Mouse (Mus musculus) liver, embryonic 15.5 days (tissue): ENCODE results near the gene Trmu. TPM values are rescaled to one million over a fixed set of nuclear protein-coding genes. Genes with fewer than 3 reads are reported as not detected.

Source experiments
- ATAC-seq: fragments of 200-750 bp; cut with Nextera tagmentation; 2 replicates; pipeline ENCODE4 v1.8.0; 2017; ENCODE audit warnings: moderate number of reproducible peaks, mild to moderate bottlenecking, moderate library complexity; ENCODE audit not compliant: insufficient read depth
- H3K27ac ChIP-seq: fragments of 300-500 bp; sonication (generic); replicated peaks from 2 replicates; pipeline ENCODE4 v1.5.1; 2015; ENCODE audit warnings: mild to moderate bottlenecking, inconsistent platforms
- H3K27me3 ChIP-seq: fragments of 300-500 bp; sonication (generic); 2 replicates; pipeline ENCODE4 v1.6.1; 2015; ENCODE audit warnings: mild to moderate bottlenecking, inconsistent platforms
- H3K36me3 ChIP-seq: fragments of 300-500 bp; sonication (generic); replicated peaks from 2 replicates; pipeline ENCODE4 v1.6.1; 2015; ENCODE audit warnings: moderate library complexity, mild to moderate bottlenecking, inconsistent platforms
- H3K4me1 ChIP-seq: fragments of 300-500 bp; sonication (generic); replicated peaks from 2 replicates; pipeline ENCODE4 v1.6.1; 2015; ENCODE audit warnings: inconsistent platforms
- H3K4me2 ChIP-seq: fragments of 300-500 bp; sonication (generic); 2 replicates; pipeline ENCODE4 v1.6.1; 2015; ENCODE audit warnings: moderate library complexity, mild to moderate bottlenecking, inconsistent platforms
- H3K4me3 ChIP-seq: fragments of 300-500 bp; sonication (generic); replicated peaks from 2 replicates; pipeline ENCODE4 v1.5.1; 2015; ENCODE audit warnings: mild to moderate bottlenecking, inconsistent platforms
- H3K9ac ChIP-seq: fragments of 300-500 bp; sonication (generic); 2 replicates; pipeline ENCODE4 v1.6.1; 2015; ENCODE audit warnings: moderate library complexity, mild to moderate bottlenecking, inconsistent platforms
- H3K9me3 ChIP-seq: fragments of 300-500 bp; sonication (generic); replicated peaks from 2 replicates; pipeline ENCODE4 v1.6.1; 2016; ENCODE audit warnings: inconsistent platforms
- WGBS: fragments of 180-500 bp; shearing (Covaris S2); methylation state at CpG from one replicate; pipeline ENCODE4 v1.1.7; 2015; ENCODE audit warnings: mixed read lengths; ENCODE audit not compliant: insufficient replicate concordance; 5-methylcytosine and 5-hydroxymethylcytosine counted together
- polyA plus RNA-seq: library from polyadenylated mRNA; unstranded; fragments of >200 nt; fragmentation: Nextera tagmentation; extraction: Ambion mirVana; gene quantifications from 2 replicates; pipeline ENCODE4 v1.2.1, GENCODE M21; 2015

Gene Trmu
- polyA plus RNA-seq, 1 experiment from 2014 or later: 17.3 TPM

GRCm38 (mm10) chr15:85896284-85896683, 17.2 kb downstream of the Trmu start:
- H3K36me3 ChIP-seq: peaks cover 67% of the 10 kb centered on the region
- WGBS: 23% methylated on average over 8 of the region's 8 CpGs
- 0 out of 2 replicates have a peak, but pooled peaks have one; percentile 16 for ATAC-seq

GRCm38 (mm10) chr15:85897113-85897512, 18.0 kb downstream of the Trmu start:
- Histone ChIP-seq H3K36me3 (peaks cover 59% of the 10 kb centered on the region), H3K27me3 (no peaks in the 10 kb centered on the region), H3K9ac (no peak overlapping the region), H3K4me1 (no peaks in the 10 kb centered on the region), H3K27ac (no peak overlapping the region), H3K4me2 (no peak overlapping the region), H3K9me3 (no peaks in the 10 kb centered on the region), H3K4me3 (no peak overlapping the region)
- WGBS: 77% methylated on average over 10 of the region's 10 CpGs
- no peak for ATAC-seq

More at GRCm38 (mm10) chr15:85896284-85896683, 17.2 kb downstream of the Trmu start:
- Histone ChIP-seq H3K27me3 (no peaks in the 10 kb centered on the region), H3K4me3 (no peak overlapping the region), H3K9ac (no peak overlapping the region), H3K4me2 (no peak overlapping the region), H3K4me1 (no peaks in the 10 kb centered on the region), H3K27ac (no peak overlapping the region), H3K9me3 (no peaks in the 10 kb centered on the region)

- ATAC-seq: no peak
- Histone ChIP-seq H3K27ac (no peak overlapping the region), H3K4me2 (no peak overlapping the region), H3K27me3 (no peaks in the 10 kb centered on the region), H3K4me1 (no peaks in the 10 kb centered on the region), H3K4me3 (no peak overlapping the region), H3K9ac (no peak overlapping the region), H3K36me3 (peaks cover 37% of the 10 kb centered on the region), H3K9me3 (no peaks in the 10 kb centered on the region)
- WGBS: 66% methylated on average over 6 of the region's 6 CpGs
Observed at GRCm38 (mm10) chr15:85899396-85899795, 20.3 kb downstream of the Trmu start.

GRCm38 (mm10) chr15:85900318-85900717, 21.2 kb downstream of the Trmu start:
- Histone ChIP-seq H3K27ac (no peak overlapping the region), H3K36me3 (peaks cover 28% of the 10 kb centered on the region), H3K4me2 (no peak overlapping the region), H3K4me1 (no peaks in the 10 kb centered on the region), H3K4me3 (no peak overlapping the region), H3K9ac (no peak overlapping the region), H3K9me3 (no peaks in the 10 kb centered on the region), H3K27me3 (no peaks in the 10 kb centered on the region)
- WGBS: 78% methylated on average over 8 of the region's 8 CpGs
- ATAC-seq: no peak

- no peak overlapping the region for H3K27ac ChIP-seq
- no peaks in the 10 kb centered on the region for H3K9me3 ChIP-seq
- no peak for ATAC-seq
- no peaks in the 10 kb centered on the region for H3K4me1 ChIP-seq
- H3K36me3 ChIP-seq: peaks cover 23% of the 10 kb centered on the region
- no peak overlapping the region for H3K9ac ChIP-seq
- no peak overlapping the region for H3K4me2 ChIP-seq
- H3K4me3 ChIP-seq: no peak overlapping the region
- H3K27me3 ChIP-seq: no peaks in the 10 kb centered on the region
- WGBS: 65% methylated on average over 12 of the region's 12 CpGs
Observed at GRCm38 (mm10) chr15:85900801-85901200, 21.7 kb downstream of the Trmu start.

GRCm38 (mm10) chr15:85902505-85902904, 23.4 kb downstream of the Trmu start:
- WGBS: 42% methylated on average over 10 of the region's 10 CpGs
- no peak for ATAC-seq
- H3K4me1 ChIP-seq: no peaks in the 10 kb centered on the region
- no peak overlapping the region for H3K4me3 ChIP-seq
- H3K9me3 ChIP-seq: no peaks in the 10 kb centered on the region
- H3K27ac ChIP-seq: no peak overlapping the region
- H3K36me3 ChIP-seq: peaks cover 10% of the 10 kb centered on the region
- no peaks in the 10 kb centered on the region for H3K27me3 ChIP-seq
- no peak overlapping the region for H3K9ac ChIP-seq
- H3K4me2 ChIP-seq: no peak overlapping the region

- Histone ChIP-seq H3K36me3 (no peaks in the 10 kb centered on the region), H3K4me1 (no peaks in the 10 kb centered on the region), H3K27me3 (no peaks in the 10 kb centered on the region), H3K4me2 (no peak overlapping the region), H3K9me3 (no peaks in the 10 kb centered on the region), H3K4me3 (no peak overlapping the region), H3K9ac (no peak overlapping the region), H3K27ac (no peak overlapping the region)
- 52% methylated on average over 8 of the region's 8 CpGs for WGBS
- ATAC-seq: no peak
Observed at GRCm38 (mm10) chr15:85903826-85904225, 24.7 kb downstream of the Trmu start.

GRCm38 (mm10) chr15:85908660-85909491, 29.8 kb downstream of the Trmu start:
- H3K36me3 ChIP-seq: no peaks in the 10 kb centered on the region
- ATAC-seq: no peak
- no peaks in the 10 kb centered on the region for H3K4me1 ChIP-seq
- no peak overlapping the region for H3K27ac ChIP-seq
- H3K4me3 ChIP-seq: no peak overlapping the region
- 54% methylated on average over 7 of the region's 7 CpGs for WGBS
- no peak overlapping the region for H3K4me2 ChIP-seq
- no peaks in the 10 kb centered on the region for H3K27me3 ChIP-seq
- no peak overlapping the region for H3K9ac ChIP-seq
- H3K9me3 ChIP-seq: no peaks in the 10 kb centered on the region

- Histone ChIP-seq H3K4me1 (no peaks in the 10 kb centered on the region), H3K27me3 (no peaks in the 10 kb centered on the region), H3K9me3 (no peaks in the 10 kb centered on the region), H3K36me3 (no peaks in the 10 kb centered on the region), H3K27ac (no peak overlapping the region), H3K9ac (no peak overlapping the region), H3K4me2 (no peak overlapping the region), H3K4me3 (no peak overlapping the region)
- WGBS: 59% methylated on average over 3 of the region's 3 CpGs
- ATAC-seq: no peak
Observed at GRCm38 (mm10) chr15:85909492-85909829, 30.3 kb downstream of the Trmu start.

GRCm38 (mm10) chr15:85909931-85910330, 30.8 kb downstream of the Trmu start:
- ATAC-seq: no peak
- H3K4me2 ChIP-seq: no peak overlapping the region
- H3K27ac ChIP-seq: no peak overlapping the region

GRCm38 (mm10) chr15:85913605-85914004, 34.5 kb downstream of the Trmu start:
- Histone ChIP-seq H3K27me3 (no peaks in the 10 kb centered on the region), H3K4me1 (no peaks in the 10 kb centered on the region), H3K27ac (no peak overlapping the region), H3K4me2 (no peak overlapping the region), H3K4me3 (no peak overlapping the region), H3K9ac (no peak overlapping the region), H3K36me3 (no peaks in the 10 kb centered on the region), H3K9me3 (no peaks in the 10 kb centered on the region)
- WGBS: 22% methylated on average over 2 of the region's 2 CpGs
- ATAC-seq: no peak

More at GRCm38 (mm10) chr15:85909931-85910330, 30.8 kb downstream of the Trmu start:
- H3K4me1 ChIP-seq: no peaks in the 10 kb centered on the region
- no peaks in the 10 kb centered on the region for H3K27me3 ChIP-seq
- 54% methylated on average over 10 of the region's 10 CpGs for WGBS
- H3K4me3 ChIP-seq: no peak overlapping the region
- no peak overlapping the region for H3K9ac ChIP-seq
- H3K9me3 ChIP-seq: no peaks in the 10 kb centered on the region
- no peaks in the 10 kb centered on the region for H3K36me3 ChIP-seq
